Mouse (Mus musculus): ENCODE measurements at regions not wholly inside any gene's neighbourhood (a gene's known extent, or its start where the extent isn't known, plus 50 kb on each side); places are given as distances from the start of the nearest gene placed in this dataset.

GRCm38 (mm10) chr7:124704163-124704824 lies 721.6 kb downstream of the Hs3st4 start:
- TF ChIP-seq USF1 (IDR thresholded peaks at IDR 0.05; ENCODE audit: low read depth) (no peak), CEBPB (IDR thresholded peaks at IDR 0.05; ENCODE audit: low read depth) (no peak), MYOG (IDR thresholded peaks at IDR 0.05; ENCODE audit: control insufficient read depth, extremely low read depth, insufficient read length) (no peak), FOSL1 (IDR thresholded peaks at IDR 0.05; ENCODE audit: insufficient read depth, low read length, poor library complexity, severe bottlenecking) (no peak), MAX (IDR thresholded peaks at IDR 0.05) (no peak), CTCF (IDR thresholded peaks at IDR 0.05; ENCODE audit: control insufficient read depth, insufficient read depth, insufficient read length) (no peak), MYOD1 (IDR thresholded peaks at IDR 0.05; ENCODE audit: control insufficient read depth, insufficient read length, low read depth) (no peak)
- H3K36me3 ChIP-seq (ENCODE audit: control insufficient read depth, insufficient read depth) = no peaks in the 10 kb centered on the region
- no peaks in the 10 kb centered on the region for H3K79me3 ChIP-seq (ENCODE audit: low read depth)
- no peaks in the 10 kb centered on the region for H3K79me2 ChIP-seq (ENCODE audit: control insufficient read depth, insufficient read depth)
- H3K27me3 ChIP-seq (ENCODE audit: control insufficient read depth, insufficient read depth, insufficient read length) = no peaks in the 10 kb centered on the region
- no peak overlapping the region for H3K4me3 ChIP-seq (ENCODE audit: insufficient read depth, poor library complexity, severe bottlenecking)
- no peak overlapping the region for H3ac ChIP-seq (ENCODE audit: control insufficient read depth, insufficient read length, low read depth)

GRCm38 (mm10) chr7:124707143-124707542 lies 724.5 kb downstream of the Hs3st4 start:
- Histone ChIP-seq H3K4me3 (ENCODE audit: insufficient read depth, poor library complexity, severe bottlenecking) (no peak overlapping the region), H3K79me3 (ENCODE audit: low read depth) (no peaks in the 10 kb centered on the region)
- no peak for TF ChIP-seq CTCF (IDR thresholded peaks at IDR 0.05; ENCODE audit: control insufficient read depth, insufficient read depth, insufficient read length)
- TF ChIP-seq MAX (IDR thresholded peaks at IDR 0.05) = no peak
- TF ChIP-seq MYOD1 (IDR thresholded peaks at IDR 0.05; ENCODE audit: control insufficient read depth, insufficient read length, low read depth) = no peak
- no peak for TF ChIP-seq FOSL1 (IDR thresholded peaks at IDR 0.05; ENCODE audit: insufficient read depth, low read length, poor library complexity, severe bottlenecking)
- no peak for TF ChIP-seq CEBPB (IDR thresholded peaks at IDR 0.05; ENCODE audit: low read depth)
- no peak for TF ChIP-seq MYOG (IDR thresholded peaks at IDR 0.05; ENCODE audit: control insufficient read depth, extremely low read depth, insufficient read length)
- TF ChIP-seq USF1 (IDR thresholded peaks at IDR 0.05; ENCODE audit: low read depth) = no peak

GRCm38 (mm10) chr7:124708771-124709485 lies 726.3 kb downstream of the Hs3st4 start:
- no peaks in the 10 kb centered on the region for H3K36me3 ChIP-seq (ENCODE audit: control insufficient read depth, insufficient read depth)
- H3K27me3 ChIP-seq (ENCODE audit: control insufficient read depth, insufficient read depth, insufficient read length) = no peaks in the 10 kb centered on the region
- H3ac ChIP-seq (ENCODE audit: control insufficient read depth, insufficient read length, low read depth) = no peak overlapping the region
- H3K79me2 ChIP-seq (ENCODE audit: control insufficient read depth, insufficient read depth) = no peaks in the 10 kb centered on the region
- no peaks in the 10 kb centered on the region for H3K79me3 ChIP-seq (ENCODE audit: low read depth)
- H3K4me3 ChIP-seq (ENCODE audit: insufficient read depth, poor library complexity, severe bottlenecking) = no peak overlapping the region
- no peak for TF ChIP-seq MAX (IDR thresholded peaks at IDR 0.05)
- TF ChIP-seq USF1 (IDR thresholded peaks at IDR 0.05; ENCODE audit: low read depth) = no peak
- TF ChIP-seq FOSL1 (IDR thresholded peaks at IDR 0.05; ENCODE audit: insufficient read depth, low read length, poor library complexity, severe bottlenecking) = no peak
- no peak for TF ChIP-seq MYOD1 (IDR thresholded peaks at IDR 0.05; ENCODE audit: control insufficient read depth, insufficient read length, low read depth)
- TF ChIP-seq CEBPB (IDR thresholded peaks at IDR 0.05; ENCODE audit: low read depth) = no peak
- no peak for TF ChIP-seq CTCF (IDR thresholded peaks at IDR 0.05; ENCODE audit: control insufficient read depth, insufficient read depth, insufficient read length)
- no peak for TF ChIP-seq MYOG (IDR thresholded peaks at IDR 0.05; ENCODE audit: control insufficient read depth, extremely low read depth, insufficient read length)

More at GRCm38 (mm10) chr7:124707143-124707542, 724.5 kb downstream of the Hs3st4 start:
- Histone ChIP-seq H3K36me3 (ENCODE audit: control insufficient read depth, insufficient read depth) (no peaks in the 10 kb centered on the region), H3ac (ENCODE audit: control insufficient read depth, insufficient read length, low read depth) (no peak overlapping the region), H3K27me3 (ENCODE audit: control insufficient read depth, insufficient read depth, insufficient read length) (no peaks in the 10 kb centered on the region), H3K79me2 (ENCODE audit: control insufficient read depth, insufficient read depth) (no peaks in the 10 kb centered on the region)

- Histone ChIP-seq H3K36me3 (ENCODE audit: control insufficient read depth, insufficient read depth) (no peaks in the 10 kb centered on the region), H3K79me2 (ENCODE audit: control insufficient read depth, insufficient read depth) (no peaks in the 10 kb centered on the region), H3K4me3 (ENCODE audit: insufficient read depth, poor library complexity, severe bottlenecking) (no peak overlapping the region), H3K27me3 (ENCODE audit: control insufficient read depth, insufficient read depth, insufficient read length) (no peaks in the 10 kb centered on the region), H3K79me3 (ENCODE audit: low read depth) (no peaks in the 10 kb centered on the region), H3ac (ENCODE audit: control insufficient read depth, insufficient read length, low read depth) (no peak overlapping the region)
- TF ChIP-seq CTCF (IDR thresholded peaks at IDR 0.05; ENCODE audit: control insufficient read depth, insufficient read depth, insufficient read length) = no peak
- no peak for TF ChIP-seq FOSL1 (IDR thresholded peaks at IDR 0.05; ENCODE audit: insufficient read depth, low read length, poor library complexity, severe bottlenecking)
- TF ChIP-seq MAX (IDR thresholded peaks at IDR 0.05) = no peak
- TF ChIP-seq CEBPB (IDR thresholded peaks at IDR 0.05; ENCODE audit: low read depth) = no peak
- no peak for TF ChIP-seq USF1 (IDR thresholded peaks at IDR 0.05; ENCODE audit: low read depth)
- TF ChIP-seq MYOD1 (IDR thresholded peaks at IDR 0.05; ENCODE audit: control insufficient read depth, insufficient read length, low read depth) = no peak
- no peak for TF ChIP-seq MYOG (IDR thresholded peaks at IDR 0.05; ENCODE audit: control insufficient read depth, extremely low read depth, insufficient read length)
Measured at GRCm38 (mm10) chr7:124720927-124721326, 723.5 kb upstream of the Kdm8 start.

- no peak overlapping the region for H3K4me3 ChIP-seq (ENCODE audit: insufficient read depth, poor library complexity, severe bottlenecking)
- no peak overlapping the region for H3ac ChIP-seq (ENCODE audit: control insufficient read depth, insufficient read length, low read depth)
- TF ChIP-seq MYOD1 (IDR thresholded peaks at IDR 0.05; ENCODE audit: control insufficient read depth, insufficient read length, low read depth) = no peak
- no peak for TF ChIP-seq MYOG (IDR thresholded peaks at IDR 0.05; ENCODE audit: control insufficient read depth, extremely low read depth, insufficient read length)
- TF ChIP-seq USF1 (IDR thresholded peaks at IDR 0.05; ENCODE audit: low read depth) = no peak
- no peak for TF ChIP-seq MAX (IDR thresholded peaks at IDR 0.05)
- no peak for TF ChIP-seq FOSL1 (IDR thresholded peaks at IDR 0.05; ENCODE audit: insufficient read depth, low read length, poor library complexity, severe bottlenecking)
- TF ChIP-seq CTCF (IDR thresholded peaks at IDR 0.05; ENCODE audit: control insufficient read depth, insufficient read depth, insufficient read length) = no peak
- no peak for TF ChIP-seq CEBPB (IDR thresholded peaks at IDR 0.05; ENCODE audit: low read depth)
- H3K36me3 ChIP-seq (ENCODE audit: control insufficient read depth, insufficient read depth) = no peaks in the 10 kb centered on the region
- H3K27me3 ChIP-seq (ENCODE audit: control insufficient read depth, insufficient read depth, insufficient read length) = no peaks in the 10 kb centered on the region
- no peaks in the 10 kb centered on the region for H3K79me2 ChIP-seq (ENCODE audit: control insufficient read depth, insufficient read depth)
- no peaks in the 10 kb centered on the region for H3K79me3 ChIP-seq (ENCODE audit: low read depth)
Measured at GRCm38 (mm10) chr7:124742086-124742485, 702.4 kb upstream of the Kdm8 start.

Data from C2C12 (cell line).